Mouse (Mus musculus): ENCODE results near the gene Ccser1. TPM values are rescaled to one million over a fixed set of nuclear protein-coding genes. Genes with fewer than 3 reads are reported as not detected.

Ccser1 gene
- polyA plus RNA-seq, 1 experiment from 2014 or later = 6.1 TPM

GRCm38 (mm10) chr6:61581696-61582095 is 401.6 kb downstream of the Ccser1 start:
- no peak overlapping the region for H3K27ac ChIP-seq (ENCODE audit: low read depth, low read length)
- DNase-seq (ENCODE audit: low spot score, missing footprints) = no peak

DNA sequence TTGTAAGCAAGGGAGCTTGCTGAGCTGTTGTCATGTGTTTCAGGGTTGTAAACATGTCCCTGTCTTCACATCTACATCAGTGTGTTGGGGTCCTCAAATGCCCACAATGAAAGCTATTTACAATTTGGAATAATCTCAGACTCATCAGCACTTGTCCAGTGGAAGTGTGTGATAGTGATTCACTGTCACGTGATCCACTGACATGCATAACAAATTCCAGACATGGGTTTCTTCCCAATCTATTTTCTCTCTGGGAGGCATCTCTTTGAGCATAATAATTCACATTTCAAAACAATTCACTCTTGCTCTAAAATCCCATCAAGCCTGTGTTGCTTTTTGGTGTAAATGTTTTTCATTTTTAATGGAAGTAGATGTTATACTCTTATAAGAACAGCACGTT is 408.9 kb downstream of the Ccser1 start:
- WGBS = 88% methylated on average over 2 of the region's 2 CpGs
- no peak overlapping the region for H3K4me2 ChIP-seq
- no peak for DNase-seq (ENCODE audit: low spot score, missing footprints)
- no peak overlapping the region for H3K9ac ChIP-seq (ENCODE audit: low read length)
- no peak overlapping the region for H3K4me3 ChIP-seq (ENCODE audit: low read depth, low read length)
- no peak overlapping the region for H3K27ac ChIP-seq (ENCODE audit: low read depth, low read length)
- no peaks in the 10 kb centered on the region for H3K9me3 ChIP-seq (ENCODE audit: control insufficient read depth, low read length)
- no peaks in the 10 kb centered on the region for H3K36me3 ChIP-seq (ENCODE audit: control insufficient read depth, insufficient read depth, low read length)
- H3K27me3 ChIP-seq (ENCODE audit: control insufficient read depth, insufficient read depth, low read length) = no peaks in the 10 kb centered on the region
- no peaks in the 10 kb centered on the region for H3K4me1 ChIP-seq (ENCODE audit: control insufficient read depth, insufficient read depth, low read length)
- ATAC-seq (ENCODE audit: low FRiP score) = no peak

More at GRCm38 (mm10) chr6:61581696-61582095, 401.6 kb downstream of the Ccser1 start:
- Histone ChIP-seq H3K4me1 (ENCODE audit: control insufficient read depth, insufficient read depth, low read length) (no peaks in the 10 kb centered on the region), H3K27me3 (ENCODE audit: control insufficient read depth, insufficient read depth, low read length) (no peaks in the 10 kb centered on the region), H3K4me3 (ENCODE audit: low read depth, low read length) (no peak overlapping the region), H3K4me2 (no peak overlapping the region), H3K36me3 (ENCODE audit: control insufficient read depth, insufficient read depth, low read length) (no peaks in the 10 kb centered on the region), H3K9me3 (ENCODE audit: control insufficient read depth, low read length) (no peaks in the 10 kb centered on the region), H3K9ac (ENCODE audit: low read length) (no peak overlapping the region)
- ATAC-seq (ENCODE audit: low FRiP score) = no peak

GRCm38 (mm10) chr6:61601911-61602310 is 421.8 kb downstream of the Ccser1 start:
- 32% methylated on average over 5 of the region's 5 CpGs for WGBS

DNA sequence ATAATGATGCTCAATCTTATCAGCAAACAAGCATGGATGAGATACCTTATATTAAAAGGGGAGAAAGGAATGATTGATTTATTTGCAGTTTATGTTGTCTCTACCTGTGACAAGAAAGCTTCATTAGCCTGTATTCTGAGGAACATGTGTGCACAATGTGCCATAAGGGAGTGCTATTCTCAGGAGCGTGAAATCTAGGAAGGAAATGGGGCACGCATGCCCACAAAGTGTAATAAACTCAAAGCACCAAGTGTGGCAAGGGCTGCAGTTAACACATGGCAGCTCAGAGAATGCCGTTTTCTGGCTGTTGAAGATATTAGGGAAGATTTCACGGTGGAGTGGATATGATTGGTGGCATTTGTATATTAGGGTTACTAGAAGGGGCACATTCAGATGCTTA is 434.8 kb downstream of the Ccser1 start:
- no peak for DNase-seq (ENCODE audit: low spot score, missing footprints)
- no peaks in the 10 kb centered on the region for H3K9me3 ChIP-seq (ENCODE audit: control insufficient read depth, low read length)
- no peaks in the 10 kb centered on the region for H3K4me1 ChIP-seq (ENCODE audit: control insufficient read depth, insufficient read depth, low read length)
- no peaks in the 10 kb centered on the region for H3K27me3 ChIP-seq (ENCODE audit: control insufficient read depth, insufficient read depth, low read length)
- no peak overlapping the region for H3K4me2 ChIP-seq
- H3K4me3 ChIP-seq (ENCODE audit: low read depth, low read length) = no peak overlapping the region
- no peak overlapping the region for H3K9ac ChIP-seq (ENCODE audit: low read length)
- no peak overlapping the region for H3K27ac ChIP-seq (ENCODE audit: low read depth, low read length)
- no peak for ATAC-seq (ENCODE audit: low FRiP score)
- H3K36me3 ChIP-seq (ENCODE audit: control insufficient read depth, insufficient read depth, low read length) = no peaks in the 10 kb centered on the region
- 89% methylated on average over 4 of the region's 4 CpGs for WGBS

More at GRCm38 (mm10) chr6:61601911-61602310, 421.8 kb downstream of the Ccser1 start:
- no peaks in the 10 kb centered on the region for H3K9me3 ChIP-seq (ENCODE audit: control insufficient read depth, low read length)
- no peaks in the 10 kb centered on the region for H3K36me3 ChIP-seq (ENCODE audit: control insufficient read depth, insufficient read depth, low read length)
- H3K9ac ChIP-seq (ENCODE audit: low read length) = no peak overlapping the region
- H3K27me3 ChIP-seq (ENCODE audit: control insufficient read depth, insufficient read depth, low read length) = peaks cover 11% of the 10 kb centered on the region
- no peak overlapping the region for H3K4me3 ChIP-seq (ENCODE audit: low read depth, low read length)
- H3K4me2 ChIP-seq = no peak overlapping the region
- ATAC-seq (ENCODE audit: low FRiP score) (peak; percentile 87), DNase-seq (ENCODE audit: low spot score, missing footprints) (peak; percentile 87)
- H3K27ac ChIP-seq (ENCODE audit: low read depth, low read length) = no peak overlapping the region
- no peaks in the 10 kb centered on the region for H3K4me1 ChIP-seq (ENCODE audit: control insufficient read depth, insufficient read depth, low read length)

DNA sequence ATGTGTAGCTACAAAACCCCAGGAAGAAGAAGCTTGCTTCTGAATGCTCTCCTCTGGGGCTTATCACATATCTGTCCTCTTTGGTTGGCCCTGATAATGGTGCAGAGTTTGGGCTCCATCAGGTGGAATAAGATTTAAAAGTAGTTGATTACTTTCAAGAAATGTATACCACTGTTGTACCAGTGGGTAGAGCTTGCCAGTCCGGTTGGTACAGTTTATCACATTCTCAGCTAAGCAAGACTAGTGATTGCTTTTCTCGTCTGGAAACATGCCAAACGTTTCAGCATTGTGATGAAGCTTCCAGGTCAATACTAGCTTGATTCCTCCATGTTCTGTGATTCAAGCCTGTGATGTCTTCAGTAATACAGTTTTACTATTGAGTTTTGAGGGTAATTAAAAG is 441.6 kb downstream of the Ccser1 start:
- Histone ChIP-seq H3K4me2 (no peak overlapping the region), H3K4me1 (ENCODE audit: control insufficient read depth, insufficient read depth, low read length) (no peaks in the 10 kb centered on the region), H3K36me3 (ENCODE audit: control insufficient read depth, insufficient read depth, low read length) (no peaks in the 10 kb centered on the region), H3K9ac (ENCODE audit: low read length) (no peak overlapping the region), H3K4me3 (ENCODE audit: low read depth, low read length) (no peak overlapping the region), H3K27me3 (ENCODE audit: control insufficient read depth, insufficient read depth, low read length) (no peaks in the 10 kb centered on the region), H3K9me3 (ENCODE audit: control insufficient read depth, low read length) (no peaks in the 10 kb centered on the region), H3K27ac (ENCODE audit: low read depth, low read length) (no peak overlapping the region)
- DNase-seq (ENCODE audit: low spot score, missing footprints) = no peak
- 90% methylated on average over 3 of the region's 3 CpGs for WGBS
- no peak for ATAC-seq (ENCODE audit: low FRiP score)

DNA sequence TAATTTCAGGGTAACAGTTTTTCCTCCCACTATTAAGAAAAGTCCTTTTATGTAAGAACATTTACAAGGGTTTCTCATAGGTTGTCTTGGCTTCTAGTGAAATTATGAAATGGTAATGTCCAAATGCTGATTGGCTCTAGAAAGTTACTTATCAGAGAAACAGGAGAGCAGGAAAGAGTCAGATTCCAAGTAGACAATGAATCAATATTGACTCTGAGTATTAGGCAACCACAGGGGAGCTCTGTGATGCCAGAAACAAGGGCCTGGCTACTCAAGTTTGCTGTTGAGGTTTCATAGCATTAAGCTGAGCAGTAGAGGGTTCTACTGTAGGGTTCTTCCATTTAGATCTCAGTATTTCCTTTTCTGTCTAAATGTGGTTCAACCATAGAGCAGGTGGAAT is 481.3 kb downstream of the Ccser1 start:
- DNase-seq (ENCODE audit: low spot score, missing footprints) (no peak), ATAC-seq (ENCODE audit: low FRiP score) (no peak)
- H3K27me3 ChIP-seq (ENCODE audit: control insufficient read depth, insufficient read depth, low read length) = no peaks in the 10 kb centered on the region
- H3K4me1 ChIP-seq (ENCODE audit: control insufficient read depth, insufficient read depth, low read length) = no peaks in the 10 kb centered on the region
- no peak overlapping the region for H3K9ac ChIP-seq (ENCODE audit: low read length)
- H3K27ac ChIP-seq (ENCODE audit: low read depth, low read length) = no peak overlapping the region
- no peaks in the 10 kb centered on the region for H3K9me3 ChIP-seq (ENCODE audit: control insufficient read depth, low read length)
- no peak overlapping the region for H3K4me2 ChIP-seq
- no peaks in the 10 kb centered on the region for H3K36me3 ChIP-seq (ENCODE audit: control insufficient read depth, insufficient read depth, low read length)
- H3K4me3 ChIP-seq (ENCODE audit: low read depth, low read length) = no peak overlapping the region

DNA sequence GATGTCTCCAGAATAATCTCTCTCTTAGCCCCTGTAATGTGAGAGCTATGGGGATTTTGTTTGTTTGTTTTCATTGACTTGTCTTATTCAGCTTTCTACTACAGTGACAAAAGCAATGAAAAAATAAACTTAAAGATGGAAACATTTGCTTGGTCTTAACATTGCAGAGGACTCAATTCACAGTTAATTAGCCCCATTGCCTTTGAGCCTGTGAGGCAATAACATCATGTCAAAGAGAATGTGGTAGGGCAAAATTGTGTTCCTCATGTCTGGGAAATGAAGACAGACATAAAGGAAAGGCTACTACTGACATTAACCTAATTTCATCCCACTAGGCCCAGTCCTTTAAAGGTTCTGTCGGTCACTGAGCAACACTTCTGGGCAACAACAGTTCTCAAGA is 484.4 kb downstream of the Ccser1 start:
- no peak overlapping the region for H3K4me3 ChIP-seq (ENCODE audit: low read depth, low read length)
- H3K27me3 ChIP-seq (ENCODE audit: control insufficient read depth, insufficient read depth, low read length) = no peaks in the 10 kb centered on the region
- no peak overlapping the region for H3K4me2 ChIP-seq
- 90% methylated on average over 1 of the region's 1 CpGs for WGBS
- no peaks in the 10 kb centered on the region for H3K9me3 ChIP-seq (ENCODE audit: control insufficient read depth, low read length)
- DNase-seq (ENCODE audit: low spot score, missing footprints) (no peak), ATAC-seq (ENCODE audit: low FRiP score) (no peak)
- no peak overlapping the region for H3K27ac ChIP-seq (ENCODE audit: low read depth, low read length)
- no peak overlapping the region for H3K9ac ChIP-seq (ENCODE audit: low read length)
- no peaks in the 10 kb centered on the region for H3K4me1 ChIP-seq (ENCODE audit: control insufficient read depth, insufficient read depth, low read length)
- H3K36me3 ChIP-seq (ENCODE audit: control insufficient read depth, insufficient read depth, low read length) = no peaks in the 10 kb centered on the region

GRCm38 (mm10) chr6:61687002-61687401 is 506.9 kb downstream of the Ccser1 start:
- no peaks in the 10 kb centered on the region for H3K9me3 ChIP-seq (ENCODE audit: control insufficient read depth, low read length)
- H3K36me3 ChIP-seq (ENCODE audit: control insufficient read depth, insufficient read depth, low read length) = no peaks in the 10 kb centered on the region
- no peak overlapping the region for H3K9ac ChIP-seq (ENCODE audit: low read length)
- H3K4me2 ChIP-seq = no peak overlapping the region
- ATAC-seq (ENCODE audit: low FRiP score) (no peak), DNase-seq (ENCODE audit: low spot score, missing footprints) (no peak)
- 22% methylated on average over 2 of the region's 2 CpGs for WGBS
- no peak overlapping the region for H3K4me3 ChIP-seq (ENCODE audit: low read depth, low read length)
- no peak overlapping the region for H3K27ac ChIP-seq (ENCODE audit: low read depth, low read length)
- no peaks in the 10 kb centered on the region for H3K27me3 ChIP-seq (ENCODE audit: control insufficient read depth, insufficient read depth, low read length)
- no peaks in the 10 kb centered on the region for H3K4me1 ChIP-seq (ENCODE audit: control insufficient read depth, insufficient read depth, low read length)

DNA sequence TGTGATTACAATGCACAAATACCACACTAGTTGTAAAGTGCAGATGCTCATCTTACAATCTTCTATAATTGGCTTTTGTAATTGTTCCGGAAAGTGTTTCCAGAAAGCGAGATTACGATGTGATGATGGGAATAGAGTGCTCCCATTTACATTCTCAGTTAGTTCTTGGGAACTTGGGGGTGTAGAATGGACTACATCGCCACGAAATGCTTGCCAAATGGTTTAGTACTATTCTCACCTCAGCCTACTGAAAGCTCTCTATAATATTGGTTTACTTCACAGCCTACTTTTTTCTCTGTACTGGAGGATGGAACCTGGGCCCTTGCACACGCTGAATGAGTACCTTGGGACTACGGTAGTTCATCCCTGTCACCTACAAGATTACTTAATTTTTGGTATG is 522.9 kb downstream of the Ccser1 start:
- H3K4me3 ChIP-seq (ENCODE audit: low read depth, low read length) = no peak overlapping the region
- WGBS = 93% methylated on average over 7 of the region's 7 CpGs

DNA sequence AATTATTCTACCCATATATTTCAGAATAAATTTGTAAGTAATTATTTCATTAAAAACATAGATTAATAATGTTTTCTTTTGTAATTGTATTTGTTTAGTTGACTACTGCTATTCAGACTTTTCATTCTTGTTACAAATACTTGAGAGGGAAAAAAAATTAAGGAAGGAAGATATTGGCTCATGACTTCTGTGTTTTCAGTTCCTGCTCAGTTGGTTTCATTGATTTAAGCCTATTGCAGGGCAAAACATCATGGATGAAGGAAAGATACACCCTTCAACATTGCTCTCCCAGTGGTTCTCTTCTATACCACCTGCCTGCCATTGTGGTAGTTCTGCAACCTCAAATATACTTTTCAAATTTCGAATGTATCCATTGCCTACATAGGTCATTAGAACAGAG is 541.1 kb downstream of the Ccser1 start:
- no peaks in the 10 kb centered on the region for H3K9me3 ChIP-seq (ENCODE audit: control insufficient read depth, low read length)
- H3K36me3 ChIP-seq (ENCODE audit: control insufficient read depth, insufficient read depth, low read length) = no peaks in the 10 kb centered on the region
- H3K27ac ChIP-seq (ENCODE audit: low read depth, low read length) = no peak overlapping the region
- ATAC-seq (ENCODE audit: low FRiP score) (no peak), DNase-seq (ENCODE audit: low spot score, missing footprints) (no peak)
- H3K9ac ChIP-seq (ENCODE audit: low read length) = no peak overlapping the region
- H3K4me2 ChIP-seq = no peak overlapping the region
- 87% methylated on average over 1 of the region's 1 CpGs for WGBS
- H3K27me3 ChIP-seq (ENCODE audit: control insufficient read depth, insufficient read depth, low read length) = no peaks in the 10 kb centered on the region
- no peaks in the 10 kb centered on the region for H3K4me1 ChIP-seq (ENCODE audit: control insufficient read depth, insufficient read depth, low read length)
- H3K4me3 ChIP-seq (ENCODE audit: low read depth, low read length) = no peak overlapping the region

More for the DNA sequence above, 522.9 kb downstream of the Ccser1 start:
- Histone ChIP-seq H3K9ac (ENCODE audit: low read length) (no peak overlapping the region), H3K9me3 (ENCODE audit: control insufficient read depth, low read length) (no peaks in the 10 kb centered on the region), H3K27me3 (ENCODE audit: control insufficient read depth, insufficient read depth, low read length) (no peaks in the 10 kb centered on the region), H3K27ac (ENCODE audit: low read depth, low read length) (no peak overlapping the region), H3K4me2 (no peak overlapping the region), H3K4me1 (ENCODE audit: control insufficient read depth, insufficient read depth, low read length) (no peaks in the 10 kb centered on the region), H3K36me3 (ENCODE audit: control insufficient read depth, insufficient read depth, low read length) (no peaks in the 10 kb centered on the region)
- ATAC-seq (ENCODE audit: low FRiP score) = no peak
- no peak for DNase-seq (ENCODE audit: low spot score, missing footprints)

Data from midbrain, embryonic 11.5 days (tissue).